Mouse (Mus musculus) heart, embryonic 11.5 days (tissue): Measurements from ENCODE around the gene Krt9. TPM values are rescaled to one million over a fixed set of nuclear protein-coding genes. Genes with fewer than 3 reads are reported as not detected.

ENCODE experiments used
- ATAC-seq: fragments of 200-750 bp; cut with Nextera tagmentation; replicated peaks from 2 replicates; pipeline ENCODE4 v1.8.0; 2017; ENCODE audit warnings: moderate library complexity; ENCODE audit not compliant: insufficient number of reproducible peaks, low FRiP score, low TSS enrichment
- H3K27ac ChIP-seq: fragments of 300-500 bp; sonication (generic); 2 replicates; pipeline ENCODE4 v1.5.1; 2014; ENCODE audit warnings: mild to moderate bottlenecking, low read depth, low read length
- H3K27me3 ChIP-seq: fragments of 300-500 bp; sonication (generic); 2 replicates; pipeline ENCODE4 v1.6.1; 2014; ENCODE audit warnings: mild to moderate bottlenecking, low read length, mixed read lengths; ENCODE audit not compliant: control insufficient read depth, insufficient read depth
- H3K36me3 ChIP-seq: fragments of 300-500 bp; sonication (generic); 2 replicates; pipeline ENCODE4 v1.6.1; 2014; ENCODE audit warnings: mild to moderate bottlenecking, low read length, moderate library complexity, mixed read lengths; ENCODE audit not compliant: control insufficient read depth, insufficient read depth
- H3K4me1 ChIP-seq: fragments of 300-500 bp; sonication (generic); 2 replicates; pipeline ENCODE4 v1.6.1; 2014; ENCODE audit warnings: low read length; ENCODE audit not compliant: control insufficient read depth, insufficient read depth
- H3K4me2 ChIP-seq: fragments of 300-500 bp; sonication (generic); 2 replicates; pipeline ENCODE4 v1.6.1; 2014; ENCODE audit warnings: mild to moderate bottlenecking, moderate library complexity
- H3K4me3 ChIP-seq: fragments of 300-500 bp; sonication (generic); 2 replicates; pipeline ENCODE4 v1.5.1; 2014; ENCODE audit warnings: low read depth, low read length
- H3K9ac ChIP-seq: fragments of 300-500 bp; sonication (generic); 2 replicates; pipeline ENCODE4 v1.6.1; 2014; ENCODE audit warnings: mild to moderate bottlenecking, low read depth, low read length, moderate library complexity
- H3K9me3 ChIP-seq: fragments of 300-500 bp; sonication (generic); replicated peaks from 2 replicates; pipeline ENCODE4 v1.6.1; 2016; ENCODE audit warnings: low read length; ENCODE audit not compliant: control insufficient read depth
- WGBS: fragments of 180-500 bp; shearing (Covaris S2); extraction: QIAGEN DNeasy Blood & Tissue Kit; methylation state at CpG from one replicate; pipeline ENCODE4 v1.1.7; 2014; ENCODE audit not compliant: insufficient replicate concordance; 5-methylcytosine and 5-hydroxymethylcytosine counted together
- polyA plus RNA-seq: library from polyadenylated mRNA; unstranded; fragments of >200 nt; fragmentation: Nextera tagmentation; extraction: Ambion mirVana; gene quantifications from 2 replicates; pipeline ENCODE4 v1.2.1, GENCODE M21; 2014

The Krt9 gene
- polyA plus RNA-seq, 1 experiment from 2014 or later, result not detected

DNA sequence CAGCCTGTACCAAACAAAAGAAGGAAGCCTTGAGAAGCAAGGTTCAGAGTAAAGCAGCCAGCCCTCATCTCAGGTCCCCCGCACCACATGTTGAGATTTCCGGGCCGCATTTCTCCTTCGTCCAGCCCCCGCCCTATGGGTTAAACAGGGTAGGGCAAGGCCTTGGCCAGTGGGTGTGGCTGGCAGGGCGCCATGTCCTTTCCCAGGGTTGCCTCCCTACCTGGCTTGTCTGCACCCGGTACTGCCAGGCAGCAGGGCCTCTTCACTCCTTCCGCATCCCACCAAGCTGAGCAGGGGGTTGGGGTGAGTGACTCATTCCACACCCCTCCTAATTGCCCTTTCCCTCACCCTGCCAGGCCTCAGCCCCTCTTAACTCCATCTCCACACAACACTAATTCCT is 25.0 kb downstream of the Krt9 start:
- WGBS, result 66% methylated on average over 8 of the region's 8 CpGs
- Histone ChIP-seq H3K4me3 (no peak overlapping the region), H3K36me3 (no peaks in the 10 kb centered on the region), H3K27me3 (no peaks in the 10 kb centered on the region), H3K4me2 (no peak overlapping the region), H3K27ac (no peak overlapping the region), H3K4me1 (peaks cover 11% of the 10 kb centered on the region), H3K9me3 (no peaks in the 10 kb centered on the region), H3K9ac (no peak overlapping the region)
- ATAC-seq, result peak; percentile 51; the same call in 1 of the 2 replicates

DNA sequence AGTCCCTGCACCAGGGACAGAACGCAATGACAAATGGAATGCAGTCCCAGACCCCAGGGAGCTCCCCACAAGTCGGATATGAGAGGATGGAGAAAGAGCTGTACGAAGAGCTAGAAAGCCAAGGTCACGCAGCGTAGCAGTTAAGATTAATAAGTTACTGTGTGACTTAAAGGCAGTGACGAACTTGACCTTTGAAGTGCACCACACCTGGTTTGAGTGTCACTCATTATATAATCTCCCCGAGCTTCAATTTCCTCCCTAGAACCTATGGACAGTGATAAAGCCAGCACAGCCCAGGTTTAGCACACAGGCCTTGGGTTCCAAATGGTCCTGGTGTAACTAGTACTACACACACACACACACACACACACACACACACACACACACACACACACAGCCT is 28.7 kb downstream of the Krt9 start:
- no peak overlapping the region for H3K9ac ChIP-seq
- H3K4me3 ChIP-seq, result no peak overlapping the region
- no peaks in the 10 kb centered on the region for H3K27me3 ChIP-seq
- H3K4me1 ChIP-seq, result peaks cover 11% of the 10 kb centered on the region
- no peak for ATAC-seq
- no peaks in the 10 kb centered on the region for H3K9me3 ChIP-seq
- H3K27ac ChIP-seq, result no peak overlapping the region
- no peak overlapping the region for H3K4me2 ChIP-seq
- WGBS, result 44% methylated on average over 7 of the region's 7 CpGs
- no peaks in the 10 kb centered on the region for H3K36me3 ChIP-seq

GRCm38 (mm10) chr11:100157908-100158477 is 35.1 kb downstream of the Krt9 start:
- H3K36me3 ChIP-seq, result no peaks in the 10 kb centered on the region
- no peaks in the 10 kb centered on the region for H3K27me3 ChIP-seq
- H3K4me3 ChIP-seq, result no peak overlapping the region
- no peak overlapping the region for H3K9ac ChIP-seq
- no peak overlapping the region for H3K27ac ChIP-seq
- 74% methylated on average over 6 of the region's 6 CpGs for WGBS
- ATAC-seq, result no peak
- H3K9me3 ChIP-seq, result no peaks in the 10 kb centered on the region
- 0 out of 2 replicates have a peak, but pooled peaks cover 2% of the 10 kb centered on the region for H3K4me1 ChIP-seq
- no peak overlapping the region for H3K4me2 ChIP-seq

- no peaks in the 10 kb centered on the region for H3K27me3 ChIP-seq
- WGBS, result 62% methylated on average over 3 of the region's 3 CpGs
- ATAC-seq, result no peak
- no peak overlapping the region for H3K4me3 ChIP-seq
- H3K9me3 ChIP-seq, result no peaks in the 10 kb centered on the region
- H3K36me3 ChIP-seq, result no peaks in the 10 kb centered on the region
- no peak overlapping the region for H3K4me2 ChIP-seq
- no peak overlapping the region for H3K9ac ChIP-seq
- H3K27ac ChIP-seq, result no peak overlapping the region
- H3K4me1 ChIP-seq, result 0 out of 2 replicates have a peak, but pooled peaks cover 2% of the 10 kb centered on the region
Measured at GRCm38 (mm10) chr11:100157331-100157730, 35.7 kb downstream of the Krt9 start.

GRCm38 (mm10) chr11:100155497-100156255 is 37.4 kb downstream of the Krt9 start:
- WGBS, result 57% methylated on average over 8 of the region's 8 CpGs
- ATAC-seq, result no peak
- 0 out of 2 replicates have a peak, but pooled peaks cover 2% of the 10 kb centered on the region for H3K4me1 ChIP-seq

GRCm38 (mm10) chr11:100148615-100149330 is 44.3 kb downstream of the Krt9 start, which contains the start of gene Krt19:
Gene Krt19 (minus strand): TSS chr11:100148665.
- Histone ChIP-seq H3K9ac (0 out of 2 replicates have a peak within 1 kb of the TSS, but pooled peaks have one; percentile 10), H3K4me3 (no peak within 1 kb of the TSS), H3K9me3 (no peaks in the 10 kb centered on the region), H3K4me2 (no peak within 1 kb of the TSS), H3K4me1 (peaks cover 28% of the 10 kb centered on the region), H3K36me3 (no peaks in the 10 kb centered on the region), H3K27me3 (peaks cover 14% of the 10 kb centered on the region), H3K27ac (no peak within 1 kb of the TSS)
- WGBS, result 49% methylated on average over 9 of the region's 9 CpGs
- ATAC-seq, result no peak

More at GRCm38 (mm10) chr11:100155497-100156255, 37.4 kb downstream of the Krt9 start:
- H3K36me3 ChIP-seq, result no peaks in the 10 kb centered on the region
- no peaks in the 10 kb centered on the region for H3K9me3 ChIP-seq
- no peak overlapping the region for H3K4me2 ChIP-seq
- H3K4me3 ChIP-seq, result no peak overlapping the region
- no peaks in the 10 kb centered on the region for H3K27me3 ChIP-seq
- H3K27ac ChIP-seq, result no peak overlapping the region
- no peak overlapping the region for H3K9ac ChIP-seq

- H3K4me1 ChIP-seq, result peaks cover 26% of the 10 kb centered on the region
- 32% methylated on average over 5 of the region's 5 CpGs for WGBS
- ATAC-seq, result no peak
- no peaks in the 10 kb centered on the region for H3K36me3 ChIP-seq
- H3K27me3 ChIP-seq, result peaks cover 14% of the 10 kb centered on the region
- no peak overlapping the region for H3K4me2 ChIP-seq
- no peak overlapping the region for H3K27ac ChIP-seq
- H3K9ac ChIP-seq, result 0 out of 2 replicates have a peak overlapping the region, but pooled peaks have one; percentile 10
- H3K9me3 ChIP-seq, result no peaks in the 10 kb centered on the region
- H3K4me3 ChIP-seq, result no peak overlapping the region
Measured at GRCm38 (mm10) chr11:100147566-100148353, 45.3 kb downstream of the Krt9 start.
